Mouse (Mus musculus): Measurements from ENCODE around the gene Slc22a17. TPM values are rescaled to one million over a fixed set of nuclear protein-coding genes. Genes with fewer than 3 reads are reported as not detected.
A peak's percentile ranks its signal among the peaks of the same experiment; 100 is the strongest.

The Slc22a17 gene
- total RNA-seq, 2 experiments from 2014 or later: 11.8 to 13.9 TPM

DNA sequence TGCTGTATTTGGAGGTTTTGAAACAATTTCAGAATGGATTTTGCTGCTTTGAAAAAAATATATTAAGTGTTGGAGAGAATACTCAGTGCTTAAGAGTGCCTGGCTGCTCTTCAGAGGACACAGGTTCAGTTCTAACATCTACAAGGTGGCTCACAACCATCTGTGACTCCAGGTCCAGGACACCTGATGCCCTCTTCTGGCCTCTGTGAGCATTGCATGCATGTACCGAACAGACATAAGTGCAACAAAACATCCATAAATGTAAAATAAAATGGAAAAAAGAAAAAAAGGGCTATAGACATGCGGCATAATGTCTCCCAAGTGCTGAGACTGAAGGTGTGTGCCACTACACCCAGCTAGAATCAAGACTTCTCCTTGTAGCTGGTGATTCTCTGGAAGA lies 52.4 kb downstream of the Slc22a17 start:
- DNase-seq: peak; percentile 62

DNA sequence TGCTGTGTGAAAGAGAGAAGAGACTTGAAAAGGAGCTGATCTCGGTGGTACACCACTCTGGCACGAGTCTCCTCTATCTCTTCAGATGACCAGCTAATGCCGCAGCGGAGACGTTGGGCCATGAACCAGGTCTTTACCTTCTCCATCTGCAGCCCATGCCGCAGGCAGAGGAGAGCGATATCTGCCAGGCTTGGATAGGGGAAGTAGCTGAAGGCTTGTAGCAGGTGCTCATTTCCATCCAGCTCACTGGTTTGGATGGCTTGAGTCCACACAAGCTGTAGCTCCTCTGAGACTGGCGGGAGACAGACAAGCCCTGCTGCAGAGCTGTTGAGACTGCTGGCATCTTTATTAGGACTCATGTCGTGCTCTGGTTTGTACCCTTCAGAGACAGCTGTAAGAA lies 55.0 kb downstream of the Slc22a17 start:
- DNase-seq: no peak

DNA sequence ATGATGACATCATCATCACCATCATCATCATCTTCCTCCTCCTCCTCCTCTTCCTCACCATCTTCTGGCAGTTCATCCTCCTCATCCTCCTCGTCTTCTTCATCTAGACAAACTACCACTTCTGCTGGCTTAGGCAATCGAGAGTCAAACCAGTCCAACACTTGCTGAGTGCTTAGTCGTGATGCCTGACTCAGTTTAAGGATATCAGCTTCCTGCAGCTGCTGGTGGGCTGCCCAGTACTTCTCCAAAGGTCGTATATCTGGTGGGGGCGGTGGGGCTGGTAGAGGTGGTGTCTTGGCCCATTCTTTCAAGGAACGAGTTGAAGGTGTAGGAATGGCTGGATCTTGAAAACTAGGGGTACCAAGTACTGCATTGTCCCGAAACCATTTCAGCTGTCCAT lies 56.2 kb downstream of the Slc22a17 start:
- no peak for DNase-seq

Small RNA genes lying within 50 kb of the gene (microRNA-seq; reads per million reads assigned to microRNA genes)
- gene Mir208a: 0.50 to 2.2 reads per million in 2 experiments

Other genes with a start within 250 kb of the Slc22a17 start
- 10 to 100 TPM; 16.2 to 16.9 TPM for gene 1700123O20Rik, start 226.9 kb downstream of the Slc22a17 start, total RNA-seq (2021)
- gene Acin1, start 226.2 kb downstream of the Slc22a17 start, total RNA-seq (2021): 100 to 1,000 TPM in 1 of 2 experiments, 10 to 100 TPM in 1; 90.7 to 110 TPM
- gene Gm29776, start 214.3 kb downstream of the Slc22a17 start, total RNA-seq (2021): not detected
- gene Cebpe, start 201.0 kb downstream of the Slc22a17 start, total RNA-seq (2021): under 1 TPM in 1 of 2 experiments, not detected in 1; 0.50 TPM
- 1 to 10 TPM; 5.7 to 7.5 TPM for gene Slc7a8, start 131.2 kb downstream of the Slc22a17 start, total RNA-seq (2021)
- gene Rnf212b, start 99.0 kb downstream of the Slc22a17 start, total RNA-seq (2021): not detected
- 1 to 10 TPM; 6.8 to 8.4 TPM for gene Homez, start 42.2 kb downstream of the Slc22a17 start, total RNA-seq (2021)
- 1 to 10 TPM; 4.2 to 6.8 TPM for gene Ppp1r3e, start 35.6 kb downstream of the Slc22a17 start, total RNA-seq (2021)
- 10 to 100 TPM; 28.2 to 29.3 TPM for gene Bcl2l2, start 29.8 kb downstream of the Slc22a17 start, total RNA-seq (2021)
- 1 to 10 TPM in 1 of 2 experiments, under 1 TPM in 1; 0.94 to 5.0 TPM for gene Gm20521, start 29.7 kb downstream of the Slc22a17 start, total RNA-seq (2021)
- 10 to 100 TPM; 80.2 to 99.9 TPM for gene Pabpn1, start 20.6 kb downstream of the Slc22a17 start, total RNA-seq (2021)
- gene Efs, start 13.0 kb upstream of the Slc22a17 start, total RNA-seq (2021): 10 to 100 TPM; 12.6 to 16.0 TPM
- gene Il25, start 19.6 kb upstream of the Slc22a17 start, total RNA-seq (2021): not detected
- 1 to 10 TPM; 1.6 to 3.3 TPM for gene Cmtm5, start 23.1 kb upstream of the Slc22a17 start, total RNA-seq (2021)
- gene Myh6, start 53.8 kb upstream of the Slc22a17 start, total RNA-seq (2021): 100 to 1,000 TPM in 1 of 2 experiments, 10 to 100 TPM in 1; 90.4 to 107 TPM
- gene Gm17428, start 63.8 kb upstream of the Slc22a17 start, total RNA-seq (2021): not detected
- 100 to 1,000 TPM; 393 to 495 TPM for gene Myh7, start 81.5 kb upstream of the Slc22a17 start, total RNA-seq (2021)
- gene Ngdn, start 102.3 kb upstream of the Slc22a17 start, total RNA-seq (2021): 10 to 100 TPM; 22.4 to 24.1 TPM
- gene Zfhx2, start 179.2 kb upstream of the Slc22a17 start, total RNA-seq (2021): 1 to 10 TPM; 1.8 to 3.0 TPM
- 10 to 100 TPM; 12.8 to 13.9 TPM for gene Thtpa, start 181.7 kb upstream of the Slc22a17 start, total RNA-seq (2021)
- 1 to 10 TPM; 4.6 to 5.0 TPM for gene Ap1g2, start 193.5 kb upstream of the Slc22a17 start, total RNA-seq (2021)
- 1 to 10 TPM; 1.5 to 1.6 TPM for gene Jph4, start 203.8 kb upstream of the Slc22a17 start, total RNA-seq (2021)